Mouse (Mus musculus): Measurements from ENCODE around the gene Iqcc. TPM values are rescaled to one million over a fixed set of nuclear protein-coding genes. Genes with fewer than 3 reads are reported as not detected.

Iqcc gene
- polyA plus RNA-seq, 1 experiment: 78.8 TPM

GRCm38 (mm10) chr4:129575171-129575844, 43.6 kb downstream of the Iqcc start:
- Histone ChIP-seq H3K4me1 (replicated peaks; ENCODE audit: control insufficient read depth, insufficient read depth, low read length) (peaks cover 64% of the 10 kb centered on the region), H3K27me3 (ENCODE audit: control insufficient read depth, insufficient read depth, low read length) (no peaks in the 10 kb centered on the region), H3K4me3 (ENCODE audit: control insufficient read depth, insufficient read depth, low read length) (peak overlapping the region; percentile 48), H3K36me3 (ENCODE audit: control insufficient read depth, insufficient read depth, low read length) (no peaks in the 10 kb centered on the region), H3K27ac (ENCODE audit: control insufficient read depth, insufficient read depth, low read length) (peak overlapping the region; percentile 98)
- WGBS: 3% methylated on average over 7 of the region's 8 CpGs
- DNase-seq: peak; percentile 93
- TF ChIP-seq CTCF (IDR thresholded peaks at IDR 0.05; ENCODE audit: borderline replicate concordance, control insufficient read depth, extremely low read depth, insufficient read depth, low read length, poor library complexity) (no peak), POLR2A (IDR thresholded peaks at IDR 0.05; ENCODE audit: control insufficient read depth, extremely low read depth, insufficient read depth, low read length, poor library complexity) (peak; percentile 45; the same call in 1 of the 2 replicates)

DNA sequence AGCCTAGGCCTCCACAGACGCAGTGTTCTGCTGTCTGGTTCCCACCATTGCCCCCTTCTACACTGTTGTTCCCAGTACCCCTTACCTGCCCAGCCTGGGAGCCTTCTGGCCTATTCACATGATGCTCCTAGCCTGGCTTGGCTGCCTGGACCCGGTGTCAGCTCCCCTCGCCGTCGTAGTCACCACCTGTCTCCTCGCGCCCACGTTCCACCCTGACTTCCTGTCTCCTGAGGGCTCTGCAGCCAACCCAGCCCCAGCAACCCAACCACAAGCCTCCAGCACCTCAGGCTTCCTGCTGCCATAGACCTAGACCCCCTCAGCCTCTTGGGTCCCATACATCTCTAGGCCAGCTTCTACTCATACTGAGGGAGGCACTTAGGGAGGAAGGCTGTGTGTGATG, 45.5 kb downstream of the Iqcc start, which contains the start of gene Lck:
TSS of gene Lck (minus strand) at position 212 of the 400 bp plus-strand sequence.
- Histone ChIP-seq H3K4me3 (ENCODE audit: control insufficient read depth, insufficient read depth, low read length) (peak within 1 kb of the TSS; percentile 60), H3K36me3 (ENCODE audit: control insufficient read depth, insufficient read depth, low read length) (no peaks in the 10 kb centered on the region; the same call in 1 of the 2 replicates), H3K4me1 (replicated peaks; ENCODE audit: control insufficient read depth, insufficient read depth, low read length) (peaks cover 63% of the 10 kb centered on the region), H3K27me3 (ENCODE audit: control insufficient read depth, insufficient read depth, low read length) (no peaks in the 10 kb centered on the region), H3K27ac (ENCODE audit: control insufficient read depth, insufficient read depth, low read length) (peak within 1 kb of the TSS; percentile 93)
- TF ChIP-seq CTCF (IDR thresholded peaks at IDR 0.05; ENCODE audit: borderline replicate concordance, control insufficient read depth, extremely low read depth, insufficient read depth, low read length, poor library complexity): no peak
- peak; percentile 85; the same call in 1 of the 2 replicates for TF ChIP-seq POLR2A (IDR thresholded peaks at IDR 0.05; ENCODE audit: control insufficient read depth, extremely low read depth, insufficient read depth, low read length, poor library complexity)
- DNase-seq: peak; percentile 89
- WGBS: 3% methylated on average over 8 of the region's 8 CpGs

GRCm38 (mm10) chr4:129573093-129573370, 45.9 kb downstream of the Iqcc start:
- 76% methylated on average over 4 of the region's 4 CpGs for WGBS
- Histone ChIP-seq H3K27me3 (ENCODE audit: control insufficient read depth, insufficient read depth, low read length) (no peaks in the 10 kb centered on the region), H3K4me3 (ENCODE audit: control insufficient read depth, insufficient read depth, low read length) (peak overlapping the region; percentile 60), H3K36me3 (ENCODE audit: control insufficient read depth, insufficient read depth, low read length) (no peaks in the 10 kb centered on the region; the same call in 1 of the 2 replicates), H3K27ac (ENCODE audit: control insufficient read depth, insufficient read depth, low read length) (peak overlapping the region; percentile 91), H3K4me1 (replicated peaks; ENCODE audit: control insufficient read depth, insufficient read depth, low read length) (peaks cover 64% of the 10 kb centered on the region)
- TF ChIP-seq POLR2A (IDR thresholded peaks at IDR 0.05; ENCODE audit: control insufficient read depth, extremely low read depth, insufficient read depth, low read length, poor library complexity): no peak
- no peak for TF ChIP-seq CTCF (IDR thresholded peaks at IDR 0.05; ENCODE audit: borderline replicate concordance, control insufficient read depth, extremely low read depth, insufficient read depth, low read length, poor library complexity)
- no peak for DNase-seq

DNA sequence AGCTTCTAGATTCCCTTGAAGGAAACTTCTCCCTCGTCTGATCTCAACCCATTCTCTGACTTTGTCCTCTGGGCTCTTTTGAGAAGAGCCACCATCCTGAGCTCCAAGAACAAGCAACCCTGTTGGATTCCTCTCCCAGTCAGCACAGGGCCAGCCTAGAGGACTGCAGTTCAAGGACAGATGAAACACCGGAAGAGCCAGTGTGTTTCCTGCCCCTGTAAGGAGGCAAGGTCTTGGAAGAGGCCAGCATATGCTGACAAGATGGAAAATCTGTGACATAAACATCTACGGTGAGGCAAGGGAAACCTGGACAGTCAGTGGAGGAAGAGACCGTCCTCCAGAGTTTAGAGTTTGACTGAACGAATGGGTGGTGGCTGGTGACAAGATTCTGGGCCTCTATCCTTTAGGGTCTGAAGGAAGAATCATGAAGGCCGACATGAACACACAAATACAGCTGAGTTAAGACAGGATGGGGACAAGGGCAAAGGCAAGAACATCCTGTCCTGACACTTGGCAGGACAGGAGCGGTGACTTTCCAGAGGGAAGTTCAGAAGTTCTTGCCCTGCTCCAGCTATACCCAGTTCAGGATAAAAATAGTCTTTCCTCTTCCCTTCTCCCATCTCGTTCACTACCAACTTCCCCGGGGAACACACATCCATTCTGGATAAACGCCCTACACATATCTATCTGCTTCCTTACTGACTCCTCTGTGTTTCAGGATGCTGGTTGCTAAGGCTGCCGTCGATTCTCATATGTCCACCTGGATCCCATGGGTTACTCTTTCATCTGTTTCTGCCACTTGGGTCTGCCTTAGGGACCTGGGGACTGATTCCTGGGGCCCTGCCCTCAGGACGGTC, 46.4 kb downstream of the Iqcc start:
- Histone ChIP-seq H3K27me3 (ENCODE audit: control insufficient read depth, insufficient read depth, low read length) (no peaks in the 10 kb centered on the region), H3K27ac (ENCODE audit: control insufficient read depth, insufficient read depth, low read length) (peak overlapping the region; percentile 91), H3K4me3 (ENCODE audit: control insufficient read depth, insufficient read depth, low read length) (peak overlapping the region; percentile 60), H3K36me3 (ENCODE audit: control insufficient read depth, insufficient read depth, low read length) (no peaks in the 10 kb centered on the region; the same call in 1 of the 2 replicates), H3K4me1 (replicated peaks; ENCODE audit: control insufficient read depth, insufficient read depth, low read length) (peaks cover 62% of the 10 kb centered on the region)
- 69% methylated on average over 13 of the region's 13 CpGs for WGBS
- DNase-seq: no peak
- TF ChIP-seq CTCF (IDR thresholded peaks at IDR 0.05; ENCODE audit: borderline replicate concordance, control insufficient read depth, extremely low read depth, insufficient read depth, low read length, poor library complexity) (no peak), POLR2A (IDR thresholded peaks at IDR 0.05; ENCODE audit: control insufficient read depth, extremely low read depth, insufficient read depth, low read length, poor library complexity) (no peak)

GRCm38 (mm10) chr4:129571551-129572084, 47.3 kb downstream of the Iqcc start:
- H3K27ac ChIP-seq (ENCODE audit: control insufficient read depth, insufficient read depth, low read length): peak overlapping the region; percentile 91
- no peak for DNase-seq
- peaks cover 60% of the 10 kb centered on the region for H3K4me1 ChIP-seq (replicated peaks; ENCODE audit: control insufficient read depth, insufficient read depth, low read length)
- H3K36me3 ChIP-seq (ENCODE audit: control insufficient read depth, insufficient read depth, low read length): peaks cover 4% of the 10 kb centered on the region
- TF ChIP-seq CTCF (IDR thresholded peaks at IDR 0.05; ENCODE audit: borderline replicate concordance, control insufficient read depth, extremely low read depth, insufficient read depth, low read length, poor library complexity) (no peak), POLR2A (IDR thresholded peaks at IDR 0.05; ENCODE audit: control insufficient read depth, extremely low read depth, insufficient read depth, low read length, poor library complexity) (no peak)
- H3K4me3 ChIP-seq (ENCODE audit: control insufficient read depth, insufficient read depth, low read length): peak overlapping the region; percentile 60
- WGBS: 47% methylated on average over 8 of the region's 8 CpGs
- no peaks in the 10 kb centered on the region for H3K27me3 ChIP-seq (ENCODE audit: control insufficient read depth, insufficient read depth, low read length)

DNA sequence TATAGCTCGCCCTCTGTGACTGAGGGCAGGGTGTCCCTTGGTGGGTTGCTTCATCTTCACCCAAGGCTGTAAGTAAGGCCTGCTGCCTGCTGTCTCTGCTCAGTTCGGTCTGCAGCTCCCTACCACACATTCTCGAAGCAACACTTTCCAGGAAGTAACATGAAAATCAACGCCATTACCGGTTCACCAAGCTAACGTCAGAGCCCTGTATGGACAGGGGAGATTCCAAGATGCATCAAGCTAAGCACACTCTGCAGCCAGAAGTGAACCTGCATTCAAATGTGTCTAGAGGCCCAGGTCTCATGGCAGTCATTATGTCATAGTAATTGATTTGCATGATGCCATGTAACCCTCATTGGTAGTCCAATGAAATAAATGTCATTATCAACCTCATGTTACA, 48.9 kb downstream of the Iqcc start:
- Histone ChIP-seq H3K4me1 (replicated peaks; ENCODE audit: control insufficient read depth, insufficient read depth, low read length) (peaks cover 65% of the 10 kb centered on the region), H3K27me3 (ENCODE audit: control insufficient read depth, insufficient read depth, low read length) (no peaks in the 10 kb centered on the region), H3K36me3 (ENCODE audit: control insufficient read depth, insufficient read depth, low read length) (peaks cover 7% of the 10 kb centered on the region), H3K4me3 (ENCODE audit: control insufficient read depth, insufficient read depth, low read length) (no peak overlapping the region), H3K27ac (ENCODE audit: control insufficient read depth, insufficient read depth, low read length) (peak overlapping the region; percentile 25; the same call in 1 of the 2 replicates)
- TF ChIP-seq CTCF (IDR thresholded peaks at IDR 0.05; ENCODE audit: borderline replicate concordance, control insufficient read depth, extremely low read depth, insufficient read depth, low read length, poor library complexity) (no peak), POLR2A (IDR thresholded peaks at IDR 0.05; ENCODE audit: control insufficient read depth, extremely low read depth, insufficient read depth, low read length, poor library complexity) (no peak)
- WGBS: 83% methylated on average over 6 of the region's 6 CpGs
- no peak for DNase-seq

All from thymus, adult 2 months (tissue).